Mouse (Mus musculus) urinary bladder, postnatal 10 days (tissue): Measurements from ENCODE around the gene Slc39a2.
"Not testable (repeated sequence)": the region's sequence is repeated elsewhere in the genome, so short reads cannot be mapped to it uniquely, and the experiment has no call there.

Source experiments
- DNase-seq: peaks from one replicate; pipeline ENCODE4 v3.0.0; 2022; ENCODE audit warnings: low spot score

The Slc39a2 gene

GRCm38 (mm10) chr14:51902806-51903710 lies 10.4 kb downstream of the Slc39a2 start:
- peak; percentile 55 for DNase-seq

DNA sequence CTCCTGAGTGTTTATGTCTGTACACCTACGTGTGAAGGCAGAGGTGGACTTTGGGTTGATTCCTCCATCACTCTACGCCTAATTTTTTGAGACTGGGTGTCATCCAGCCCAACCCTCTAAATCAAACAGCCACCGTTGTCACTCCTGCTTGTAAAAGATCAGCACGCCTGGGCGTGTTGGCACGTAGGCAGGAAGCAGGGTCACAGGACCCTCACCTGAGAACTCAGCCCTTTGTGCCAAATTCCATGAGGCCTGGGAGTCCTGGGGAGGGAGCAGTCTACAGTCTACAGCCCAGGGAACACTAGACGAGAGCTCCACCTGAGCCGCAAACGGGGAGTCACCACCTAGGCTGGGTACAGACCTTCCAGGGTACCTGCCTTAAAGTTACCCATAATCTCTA lies 11.1 kb downstream of the Slc39a2 start:
- no peak for DNase-seq

- no peak for DNase-seq
Observed at GRCm38 (mm10) chr14:51904706-51905105, 12.0 kb downstream of the Slc39a2 start.

- DNase-seq: no peak
Observed at GRCm38 (mm10) chr14:51906102-51906501, 13.4 kb downstream of the Slc39a2 start.

DNA sequence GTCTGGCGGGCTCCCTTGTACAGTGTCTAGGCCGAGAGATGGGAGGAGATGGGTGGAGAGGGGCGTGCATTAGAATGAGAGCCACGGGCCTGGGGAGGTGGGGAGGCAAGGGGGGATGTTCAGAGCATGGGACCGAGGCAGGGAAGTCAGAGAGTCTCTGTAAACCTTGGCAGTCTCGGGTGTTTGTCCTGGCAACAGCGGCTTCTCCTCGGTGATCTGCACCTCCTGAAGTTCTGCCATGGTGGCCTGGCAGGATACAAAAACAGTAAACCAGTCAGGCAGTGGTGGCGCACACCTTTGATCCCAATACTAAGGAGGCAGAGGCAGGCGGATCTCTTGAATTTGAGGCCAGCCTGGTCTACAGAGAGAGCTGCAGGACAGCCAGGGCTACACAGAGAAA lies 18.6 kb downstream of the Slc39a2 start:
- no peak for DNase-seq

DNA sequence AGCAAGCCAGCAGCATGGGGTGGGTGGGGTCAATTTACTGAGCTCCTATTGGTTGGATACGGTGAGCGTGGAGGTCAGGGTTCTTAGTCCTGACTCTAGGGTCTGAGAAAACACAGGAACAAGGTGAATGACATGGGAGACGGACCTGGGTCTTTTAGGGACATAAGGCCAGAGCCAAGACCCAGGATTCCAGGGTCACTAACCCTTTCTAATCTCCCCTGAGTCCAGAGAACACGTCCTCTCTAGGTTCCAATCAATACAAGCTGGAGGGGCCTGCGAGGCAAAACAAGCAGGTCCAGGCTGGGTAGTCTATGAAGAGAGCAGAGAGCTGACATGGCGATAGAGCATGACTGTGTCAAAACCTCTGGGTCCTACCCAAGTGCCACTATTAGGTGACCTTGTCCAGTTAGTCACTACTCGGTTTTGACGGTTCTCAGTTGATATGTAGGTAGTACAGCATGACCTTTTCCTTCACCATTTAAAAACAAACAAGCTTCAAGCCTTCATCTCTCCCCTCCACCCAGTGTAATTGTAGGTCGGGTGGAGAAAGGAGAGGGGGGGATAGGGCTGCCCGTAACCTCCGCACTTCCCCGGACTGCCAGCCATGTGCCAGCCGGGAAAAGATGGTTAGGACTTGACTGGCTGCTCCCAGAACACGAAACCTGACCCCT lies 19.8 kb downstream of the Slc39a2 start:
- DNase-seq: no peak

DNA sequence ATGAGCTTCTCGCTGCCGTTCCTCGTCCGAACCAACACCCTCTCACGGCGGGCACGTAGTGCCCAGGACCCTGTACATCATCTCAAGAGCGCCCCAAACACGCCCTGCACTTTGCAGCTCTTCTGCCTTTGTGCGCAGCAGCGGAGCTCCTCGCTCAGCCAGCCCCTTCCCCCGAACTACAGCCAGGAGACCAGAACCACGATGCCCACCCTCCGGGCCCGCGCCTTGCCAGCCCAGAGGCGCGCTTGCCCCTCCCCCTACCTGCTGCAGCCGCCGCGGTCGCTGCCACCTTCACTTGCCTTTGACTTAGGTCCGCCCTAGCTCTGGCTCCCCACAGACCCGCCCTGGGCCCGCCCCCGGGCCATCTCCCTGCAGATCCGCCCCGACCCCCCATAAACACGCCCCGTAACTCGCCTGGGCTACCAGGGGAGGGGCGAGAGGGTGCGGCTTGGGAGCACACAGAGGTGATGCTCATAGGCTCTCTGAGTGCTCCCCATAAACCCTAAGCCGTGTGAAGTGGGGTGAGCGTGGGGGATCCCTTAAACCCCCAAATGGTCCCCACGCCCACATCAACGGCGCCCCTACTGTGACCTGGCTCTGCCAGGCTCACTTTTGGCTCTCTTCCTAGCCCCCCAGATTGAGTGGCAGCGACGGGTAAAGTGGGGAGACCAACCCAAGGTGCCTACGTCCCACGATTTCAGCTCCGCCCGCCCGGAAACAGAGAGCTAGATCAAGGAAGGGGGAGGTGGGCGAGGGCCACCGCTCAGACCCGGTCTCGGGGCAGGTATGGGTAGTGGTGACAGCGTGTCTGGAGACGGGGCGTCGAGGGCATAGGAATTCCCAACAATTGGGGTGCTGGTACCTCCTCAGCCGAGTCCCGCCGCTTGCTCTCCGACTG lies 20.6 kb downstream of the Slc39a2 start:
- DNase-seq: peak; percentile 49

GRCm38 (mm10) chr14:51913960-51914762 lies 21.5 kb downstream of the Slc39a2 start, which contains the start of gene Ndrg2:
Ndrg2 (minus strand) TSS chr14:51914158.
- peak; percentile 39 for DNase-seq

- no peak for DNase-seq
Observed at GRCm38 (mm10) chr14:51915030-51915429, 22.3 kb downstream of the Slc39a2 start.

- no peak for DNase-seq
Observed at GRCm38 (mm10) chr14:51916539-51916938, 23.9 kb downstream of the Slc39a2 start.

GRCm38 (mm10) chr14:51918125-51918524 lies 25.4 kb downstream of the Slc39a2 start, which contains the start of gene Tppp2:
Tppp2 (plus strand) TSS chr14:51918425.
- DNase-seq: no peak

GRCm38 (mm10) chr14:51918966-51919365 lies 26.3 kb downstream of the Slc39a2 start:
- DNase-seq: no peak

DNA sequence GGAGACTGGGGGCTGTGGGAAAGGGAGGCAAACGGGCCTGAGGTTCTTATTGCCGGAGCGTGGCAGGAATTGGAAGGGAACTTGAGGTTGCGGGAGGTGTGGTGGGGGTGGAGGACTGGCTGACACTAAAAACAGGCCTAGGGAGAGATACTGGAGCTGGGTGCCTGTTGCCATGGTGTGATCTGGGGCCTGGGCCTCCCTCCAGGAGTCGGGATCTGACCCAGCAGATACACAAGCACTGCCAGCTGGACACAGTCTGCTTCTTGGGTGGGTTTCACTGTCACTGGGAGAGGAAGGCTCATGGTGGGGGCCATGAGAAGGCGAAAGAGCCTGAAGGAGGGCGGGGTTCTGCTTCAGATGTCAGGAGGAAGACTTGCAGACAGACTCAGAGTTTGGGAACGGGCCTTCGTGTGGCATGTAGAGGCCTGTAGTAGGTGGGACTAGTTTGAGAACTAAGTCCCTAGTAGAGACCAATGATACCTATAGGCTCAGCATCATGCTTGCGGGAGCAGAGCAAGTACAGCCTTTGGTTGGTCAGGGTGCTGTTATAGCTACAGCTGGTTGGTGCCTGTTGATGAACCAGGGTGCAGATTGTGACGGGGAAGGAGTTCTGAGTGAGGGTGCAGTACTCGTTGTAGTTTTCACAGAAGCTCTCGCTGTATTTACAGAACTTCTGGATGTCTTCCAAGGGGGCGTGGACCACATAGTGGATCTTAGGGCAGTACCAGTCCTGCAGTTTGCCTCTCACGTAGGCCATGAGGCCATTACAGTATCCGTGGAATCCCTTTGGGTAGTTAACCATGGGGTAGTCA lies 29.3 kb downstream of the Slc39a2 start:
- no peak for DNase-seq

DNA sequence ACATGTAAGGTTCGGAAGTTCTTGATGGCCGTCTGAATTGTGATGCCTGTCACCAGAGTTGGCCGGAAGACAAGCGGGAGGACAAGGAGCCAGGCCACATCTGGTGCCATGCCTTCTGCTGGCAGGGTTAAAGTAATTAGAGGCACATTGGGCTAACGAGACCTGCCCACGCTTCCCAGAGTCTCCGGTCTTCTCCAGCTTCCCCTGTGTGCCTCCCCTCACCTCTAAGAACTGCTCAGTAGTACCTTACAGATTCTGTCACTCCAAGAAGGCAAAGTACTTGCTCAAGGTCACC lies 29.8 kb downstream of the Slc39a2 start, which contains the start of gene Rnase13:
TSS of gene Rnase13 (minus strand) at position 203 of the 295 bp plus-strand sequence.
- DNase-seq: no peak

- DNase-seq: no peak
Observed at GRCm38 (mm10) chr14:51922910-51923309, 30.2 kb downstream of the Slc39a2 start.

DNA sequence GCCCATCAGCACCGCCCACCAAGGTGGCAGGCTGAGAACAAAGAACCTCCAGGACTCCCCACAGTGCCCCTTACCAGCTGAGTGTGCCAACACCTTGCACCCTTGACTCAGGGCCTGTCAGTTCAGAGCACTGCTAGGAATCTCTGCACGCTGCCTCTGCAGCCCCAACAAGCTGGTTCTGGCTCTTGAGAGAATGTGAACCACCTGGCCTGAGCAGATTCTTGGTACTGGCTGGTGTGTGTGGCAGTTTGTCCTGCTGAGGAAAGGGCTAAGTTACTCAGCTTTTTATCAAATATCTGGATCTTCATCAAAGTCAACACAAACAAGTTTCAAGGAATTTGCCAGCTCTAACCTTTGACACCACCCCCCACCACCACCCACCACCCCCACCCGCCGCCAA lies 30.8 kb downstream of the Slc39a2 start:
- no peak for DNase-seq

GRCm38 (mm10) chr14:51926930-51927329 lies 34.2 kb downstream of the Slc39a2 start:
- DNase-seq: not testable (repeated sequence)

- no peak for DNase-seq
Observed at GRCm38 (mm10) chr14:51929309-51929943, 36.7 kb downstream of the Slc39a2 start.

DNA sequence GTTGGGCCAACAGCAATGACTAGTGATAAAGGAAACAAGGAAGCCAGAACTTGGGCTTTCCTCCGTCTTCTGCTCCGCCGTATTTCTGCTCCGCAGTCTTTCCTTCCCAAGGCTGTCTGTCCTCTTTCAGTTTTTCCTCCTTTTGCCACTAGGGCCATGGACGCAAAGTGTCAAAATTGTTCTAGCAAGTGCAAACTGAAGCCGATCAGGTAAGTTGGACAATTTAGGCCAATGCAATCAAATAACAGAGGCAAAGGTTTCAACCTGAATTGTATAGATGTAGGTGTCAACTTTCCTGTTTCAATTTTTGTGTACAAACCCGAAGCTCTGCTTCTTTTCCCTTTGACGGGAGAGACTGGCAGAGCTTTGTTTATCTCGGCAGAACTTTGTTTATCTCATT lies 37.3 kb downstream of the Slc39a2 start:
- DNase-seq: no peak

DNA sequence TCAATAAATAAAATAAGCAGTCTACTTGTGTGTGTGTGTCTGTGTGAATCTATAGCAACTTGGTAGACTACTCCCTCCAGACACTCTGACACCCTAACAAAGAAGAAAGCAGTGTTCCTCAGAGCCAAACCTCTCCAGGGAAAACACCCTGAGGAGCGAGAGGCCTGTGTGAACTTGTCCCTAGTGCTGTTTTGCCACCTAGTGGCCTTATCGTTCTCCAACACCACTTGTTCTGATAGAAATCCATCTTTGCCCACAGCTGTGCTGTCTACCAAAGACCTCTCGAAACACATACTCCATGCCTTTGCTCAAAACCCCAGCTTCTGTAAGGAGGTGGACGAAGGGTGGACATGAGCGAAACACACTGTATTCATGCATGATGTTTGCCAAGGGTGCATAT lies 38.1 kb downstream of the Slc39a2 start:
- no peak for DNase-seq
